Mouse (Mus musculus) limb, embryonic 10.5 days (tissue): Measurements from ENCODE around the gene Mum1l1. TPM values are rescaled to one million over a fixed set of nuclear protein-coding genes. Genes with fewer than 3 reads are reported as not detected.
"Not testable (repeated sequence)": the region's sequence is repeated elsewhere in the genome, so short reads cannot be mapped to it uniquely, and the experiment has no call there.

Source experiments
- DNase-seq: peaks from one replicate; pipeline ENCODE4 v3.0.0-alpha.2; 2017; ENCODE audit warnings: low spot score
- H3K27ac ChIP-seq: fragments of 300-500 bp; sonication (generic); 2 replicates; pipeline ENCODE4 v1.5.1; 2016; ENCODE audit warnings: mild to moderate bottlenecking
- H3K27me3 ChIP-seq: fragments of 300-500 bp; sonication (generic); 2 replicates; pipeline ENCODE4 v1.6.1; 2016; ENCODE audit warnings: low read depth, mild to moderate bottlenecking; ENCODE audit not compliant: poor library complexity, severe bottlenecking
- H3K36me3 ChIP-seq: fragments of 300-500 bp; sonication (generic); 2 replicates; pipeline ENCODE4 v1.6.1; 2016; ENCODE audit warnings: mild to moderate bottlenecking, moderate library complexity
- H3K4me1 ChIP-seq: fragments of 300-500 bp; sonication (generic); 2 replicates; pipeline ENCODE4 v1.6.1; 2016
- H3K4me3 ChIP-seq: fragments of 300-500 bp; sonication (generic); 2 replicates; pipeline ENCODE4 v1.5.1; 2016; ENCODE audit warnings: mild to moderate bottlenecking, moderate library complexity
- H3K9me3 ChIP-seq: fragments of 300-500 bp; sonication (generic); replicated peaks from 2 replicates; pipeline ENCODE4 v1.6.1; 2016; ENCODE audit warnings: mild to moderate bottlenecking
- WGBS: fragments of 180-500 bp; shearing (Covaris S2); methylation state at CpG from one replicate; pipeline ENCODE4 v1.1.7; 2016; 5-methylcytosine and 5-hydroxymethylcytosine counted together
- polyA plus RNA-seq: library from polyadenylated mRNA; unstranded; fragments of >200 nt; fragmentation: Nextera tagmentation; extraction: Ambion mirVana; gene quantifications from 2 replicates; pipeline ENCODE4 v1.2.1, GENCODE M21; 2016

Gene Mum1l1
- polyA plus RNA-seq, result 35.3 and 35.7 TPM in 2 replicates

GRCm38 (mm10) chrX:139209829-139210225 lies at the start of gene Mum1l1:
Gene Mum1l1, plus strand, starts transcription at chrX:139210042.
- 13% methylated on average over 31 of the region's 31 CpGs for WGBS
- Histone ChIP-seq H3K4me3 (peak within 1 kb of the TSS; percentile 56), H3K4me1 (no peaks in the 10 kb centered on the region), H3K27me3 (peaks cover 41% of the 10 kb centered on the region), H3K36me3 (peaks cover 5% of the 10 kb centered on the region; the same call in 1 of the 2 replicates), H3K9me3 (no peaks in the 10 kb centered on the region), H3K27ac (peak within 1 kb of the TSS; percentile 82)
- peak; percentile 81 for DNase-seq

GRCm38 (mm10) chrX:139178928-139179327 lies 30.9 kb upstream of the Mum1l1 start, which contains the start of gene 4933428M09Rik:
Gene 4933428M09Rik, plus strand, starts transcription at chrX:139179228.
- 94% methylated on average over 8 of the region's 8 CpGs for WGBS
- no peak for DNase-seq

GRCm38 (mm10) chrX:139191506-139191905 lies 18.3 kb upstream of the Mum1l1 start:
- H3K4me1 ChIP-seq, DNase-seq, H3K9me3 ChIP-seq, H3K27ac ChIP-seq, H3K36me3 ChIP-seq, H3K4me3 ChIP-seq: not testable (repeated sequence)
- WGBS, result 92% methylated on average over 3 of the region's 3 CpGs
- H3K27me3 ChIP-seq, result peaks cover 32% of the 10 kb centered on the region

More at GRCm38 (mm10) chrX:139178928-139179327, 30.9 kb upstream of the Mum1l1 start, which contains the start of gene 4933428M09Rik:
- Histone ChIP-seq H3K27me3 (0 out of 2 replicates have a peak, but pooled peaks cover 10% of the 10 kb centered on the region), H3K4me1 (no peaks in the 10 kb centered on the region), H3K4me3 (no peak within 1 kb of the TSS), H3K27ac (no peak within 1 kb of the TSS), H3K36me3 (no peaks in the 10 kb centered on the region), H3K9me3 (no peaks in the 10 kb centered on the region)

- Histone ChIP-seq H3K4me3 (no peak overlapping the region), H3K27ac (peak overlapping the region; percentile 53), H3K36me3 (no peaks in the 10 kb centered on the region), H3K4me1 (no peaks in the 10 kb centered on the region), H3K9me3 (no peaks in the 10 kb centered on the region), H3K27me3 (peaks cover 32% of the 10 kb centered on the region)
- DNase-seq, result peak; percentile 31
- WGBS, result 27% methylated on average over 1 of the region's 1 CpGs
Observed at GRCm38 (mm10) chrX:139194572-139195279, 15.1 kb upstream of the Mum1l1 start.

GRCm38 (mm10) chrX:139209191-139209828 lies 532 bp upstream of the Mum1l1 start:
- not testable (repeated sequence) for H3K36me3 ChIP-seq, H3K9me3 ChIP-seq, H3K4me3 ChIP-seq, DNase-seq, H3K27ac ChIP-seq, H3K4me1 ChIP-seq
- 91% methylated on average over 4 of the region's 4 CpGs for WGBS
- H3K27me3 ChIP-seq, result peaks cover 36% of the 10 kb centered on the region

DNA sequence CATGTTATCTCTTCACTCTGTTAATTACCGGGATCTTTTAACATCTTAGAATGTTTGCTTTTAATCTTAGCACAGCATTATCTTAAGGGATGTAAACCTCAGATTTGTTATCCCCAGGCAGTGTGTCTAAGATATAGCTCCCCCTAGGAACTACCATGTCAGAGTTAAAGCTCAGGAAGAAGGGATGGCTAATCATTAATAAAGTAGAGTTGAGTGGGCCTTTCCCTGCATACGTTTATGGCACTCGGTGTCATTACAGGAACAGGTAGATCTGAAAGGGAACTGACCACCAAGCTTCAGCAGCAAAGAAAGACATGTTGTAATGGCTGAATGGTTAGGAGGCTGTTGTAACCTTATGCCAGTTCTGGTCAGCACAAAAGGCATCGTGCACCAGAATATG lies 4.9 kb downstream of the Mum1l1 start:
- H3K4me3 ChIP-seq, result no peak overlapping the region
- WGBS, result 75% methylated on average over 4 of the region's 4 CpGs
- DNase-seq, result no peak
- H3K4me1 ChIP-seq, result no peaks in the 10 kb centered on the region
- no peak overlapping the region for H3K27ac ChIP-seq
- H3K9me3 ChIP-seq, result no peaks in the 10 kb centered on the region
- H3K27me3 ChIP-seq, result peaks cover 77% of the 10 kb centered on the region
- H3K36me3 ChIP-seq, result peaks cover 5% of the 10 kb centered on the region; the same call in 1 of the 2 replicates

DNA sequence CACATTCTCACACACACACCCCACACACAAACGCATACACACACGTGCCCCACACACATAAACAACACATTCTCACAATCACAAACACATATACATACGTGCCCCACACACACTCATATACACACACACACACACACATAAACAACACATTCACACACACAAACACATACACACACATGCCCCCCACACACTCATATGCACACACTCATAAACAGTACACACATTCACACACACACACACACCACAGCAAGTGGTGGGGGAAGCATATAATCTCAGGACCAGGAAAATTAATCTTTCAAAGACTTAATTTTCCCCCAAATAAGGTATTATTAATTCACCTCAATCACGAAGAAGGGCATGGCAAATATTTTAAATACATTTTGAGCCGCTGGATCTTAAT lies 6.6 kb downstream of the Mum1l1 start:
- H3K4me3 ChIP-seq, result no peak overlapping the region
- 78% methylated on average over 5 of the region's 5 CpGs for WGBS
- no peaks in the 10 kb centered on the region for H3K9me3 ChIP-seq

GRCm38 (mm10) chrX:139216991-139217593 lies 7.2 kb downstream of the Mum1l1 start:
- H3K36me3 ChIP-seq, result peaks cover 5% of the 10 kb centered on the region; the same call in 1 of the 2 replicates
- H3K4me3 ChIP-seq, result peak overlapping the region; percentile 44
- H3K9me3 ChIP-seq, result no peaks in the 10 kb centered on the region
- DNase-seq, result peak; percentile 67
- no peaks in the 10 kb centered on the region for H3K4me1 ChIP-seq
- 17% methylated on average over 22 of the region's 22 CpGs for WGBS
- H3K27me3 ChIP-seq, result peaks cover 74% of the 10 kb centered on the region
- peak overlapping the region; percentile 61 for H3K27ac ChIP-seq

More for the DNA sequence above, 6.6 kb downstream of the Mum1l1 start:
- Histone ChIP-seq H3K27me3 (peaks cover 76% of the 10 kb centered on the region), H3K4me1 (no peaks in the 10 kb centered on the region), H3K36me3 (peaks cover 5% of the 10 kb centered on the region; the same call in 1 of the 2 replicates), H3K27ac (peak overlapping the region; percentile 61; the same call in 1 of the 2 replicates)
- DNase-seq, result no peak

GRCm38 (mm10) chrX:139217776-139218175 lies 7.9 kb downstream of the Mum1l1 start:
- H3K9me3 ChIP-seq, result no peaks in the 10 kb centered on the region
- peaks cover 5% of the 10 kb centered on the region; the same call in 1 of the 2 replicates for H3K36me3 ChIP-seq
- WGBS, result 79% methylated on average over 10 of the region's 10 CpGs
- peak overlapping the region; percentile 44 for H3K4me3 ChIP-seq
- H3K4me1 ChIP-seq, result no peaks in the 10 kb centered on the region
- H3K27me3 ChIP-seq, result peaks cover 71% of the 10 kb centered on the region
- no peak for DNase-seq
- no peak overlapping the region for H3K27ac ChIP-seq

- Histone ChIP-seq H3K4me1 (no peaks in the 10 kb centered on the region), H3K27me3 (peaks cover 59% of the 10 kb centered on the region), H3K36me3 (0 out of 2 replicates have a peak, but pooled peaks cover under 1% of the 10 kb centered on the region), H3K9me3 (no peaks in the 10 kb centered on the region), H3K4me3 (no peak overlapping the region), H3K27ac (no peak overlapping the region)
- 28% methylated on average over 2 of the region's 2 CpGs for WGBS
- DNase-seq, result no peak
Observed at GRCm38 (mm10) chrX:139219017-139219416, 9.2 kb downstream of the Mum1l1 start.

GRCm38 (mm10) chrX:139220830-139221229 lies 11.0 kb downstream of the Mum1l1 start:
- Histone ChIP-seq H3K27ac (no peak overlapping the region), H3K9me3 (no peaks in the 10 kb centered on the region), H3K4me1 (no peaks in the 10 kb centered on the region), H3K4me3 (no peak overlapping the region), H3K27me3 (peaks cover 43% of the 10 kb centered on the region), H3K36me3 (no peaks in the 10 kb centered on the region)
- 82% methylated on average over 4 of the region's 4 CpGs for WGBS
- no peak for DNase-seq

GRCm38 (mm10) chrX:139221893-139222292 lies 12.1 kb downstream of the Mum1l1 start:
- no peaks in the 10 kb centered on the region for H3K4me1 ChIP-seq
- peaks cover 33% of the 10 kb centered on the region; the same call in 1 of the 2 replicates for H3K27me3 ChIP-seq
- H3K4me3 ChIP-seq, result no peak overlapping the region
- no peaks in the 10 kb centered on the region for H3K36me3 ChIP-seq
- no peaks in the 10 kb centered on the region for H3K9me3 ChIP-seq
- WGBS, result 81% methylated on average over 3 of the region's 3 CpGs
- H3K27ac ChIP-seq, result no peak overlapping the region
- DNase-seq, result no peak
